Mouse (Mus musculus): ENCODE results near the gene Apol11a.

- no peak for TF ChIP-seq POLR2A (IDR thresholded peaks at IDR 0.05; ENCODE audit: low read depth, low read length)
- no peak for TF ChIP-seq CTCF (conservative IDR thresholded peaks at IDR 0.05; ENCODE audit: insufficient read depth, insufficient read length, low read depth, low read length)
Observed at GRCm38 (mm10) chr15:77533216-77533615, 25.1 kb downstream of the Apol11a start, which contains the start of gene Apol7c.

Data from kidney, adult 2 months (tissue).